Mouse (Mus musculus) kidney, embryonic 14.5 days (tissue): ENCODE data around the gene Rnf223. TPM values are rescaled to one million over a fixed set of nuclear protein-coding genes. Genes with fewer than 3 reads are reported as not detected.

ENCODE experiments used
- polyA plus RNA-seq: library from polyadenylated mRNA; unstranded; fragments of >200 nt; fragmentation: Nextera tagmentation; extraction: Ambion mirVana; gene quantifications from 2 replicates; pipeline ENCODE4 v1.2.1, GENCODE M21; 2014

Rnf223 gene
- polyA plus RNA-seq, 1 experiment from 2014 or later: 0.35 TPM

Other genes with a start within 250 kb of the Rnf223 start
- gene Pusl1, start 238.7 kb upstream of the Rnf223 start, polyA plus RNA-seq: 41.4 and 50.5 TPM in 2 replicates
- 10.3 and 15.5 TPM in 2 replicates for gene Acap3, start 238.7 kb upstream of the Rnf223 start, polyA plus RNA-seq
- gene Ube2j2, start 186.7 kb upstream of the Rnf223 start, polyA plus RNA-seq: 121 and 127 TPM in 2 replicates
- gene C1qtnf12, start 168.2 kb upstream of the Rnf223 start, polyA plus RNA-seq: 129 and 142 TPM in 2 replicates
- 20.0 and 20.8 TPM in 2 replicates for gene B3galt6, start 137.9 kb upstream of the Rnf223 start, polyA plus RNA-seq
- gene Sdf4, start 137.6 kb upstream of the Rnf223 start, polyA plus RNA-seq: 131 and 165 TPM in 2 replicates
- gene Tnfrsf4, start 116.7 kb upstream of the Rnf223 start, polyA plus RNA-seq: 0.76 and 0.77 TPM in 2 replicates
- 2.3 and 2.8 TPM in 2 replicates for gene Tnfrsf18, start 104.3 kb upstream of the Rnf223 start, polyA plus RNA-seq
- 3.5 and 6.0 TPM in 2 replicates for gene Ttll10, start 71.1 kb upstream of the Rnf223 start, polyA plus RNA-seq
- gene 9430015G10Rik, start 20.5 kb upstream of the Rnf223 start, polyA plus RNA-seq: 30.2 and 47.3 TPM in 2 replicates
- 61.6 and 83.9 TPM in 2 replicates for gene Agrn, start 67.0 kb downstream of the Rnf223 start, polyA plus RNA-seq
- gene Isg15, start 70.3 kb downstream of the Rnf223 start, polyA plus RNA-seq: 0.36 TPM in 1 of 2 replicates, not detected in the other
- gene AW011738, start 72.8 kb downstream of the Rnf223 start, polyA plus RNA-seq: 1.0 and 1.6 TPM in 2 replicates
- gene Perm1, start 85.4 kb downstream of the Rnf223 start, polyA plus RNA-seq: 0.67 and 0.92 TPM in 2 replicates
- 17.4 and 20.3 TPM in 2 replicates for gene Plekhn1, start 104.3 kb downstream of the Rnf223 start, polyA plus RNA-seq
- 79.7 and 109 TPM in 2 replicates for gene Noc2l, start 105.5 kb downstream of the Rnf223 start, polyA plus RNA-seq
- 0.18 and 0.20 TPM in 2 replicates for gene Samd11, start 125.1 kb downstream of the Rnf223 start, polyA plus RNA-seq
- gene Vmn2r-ps159, start 200.6 kb downstream of the Rnf223 start, polyA plus RNA-seq: not detected in 2 replicates